In the genomic region with DNA sequence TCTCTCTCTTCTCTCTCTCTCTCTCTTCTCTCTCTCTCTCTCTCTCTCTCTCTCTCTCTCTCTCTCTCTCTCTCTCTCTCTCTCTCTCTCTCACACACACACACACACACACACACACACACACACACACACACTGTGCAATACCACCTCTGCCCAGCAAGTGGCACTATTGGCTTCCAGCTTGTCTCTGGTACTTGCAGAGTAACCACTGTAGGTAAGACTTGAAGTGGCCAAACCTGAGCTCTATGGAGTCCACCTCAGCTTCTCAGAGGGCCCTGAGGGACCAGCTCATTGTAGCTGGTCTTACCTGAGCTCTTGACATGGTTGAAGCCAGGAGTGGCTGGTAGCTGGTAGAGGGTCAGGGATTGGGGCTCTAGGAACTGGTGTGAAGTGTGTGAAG, we compare ENCODE assay signal across 8 mouse cellular contexts. TPM values are rescaled to one million over a fixed set of nuclear protein-coding genes. Genes with fewer than 3 reads are reported as not detected.
DNase-seq lines count a peak whose midpoint lies in the region; ATAC-seq and TF ChIP-seq lines count a peak whose summit lies in the region.
"Not testable (repeated sequence)": the region's sequence is repeated elsewhere in the genome, so short reads cannot be mapped to it uniquely, and the experiment has no call there.

No protein-coding gene starts in this region.

- not testable (repeated sequence) for H3K4me3 ChIP-seq in CH12.LX (replicated peaks in 1 of 3; ENCODE audit: low read depth in 2 of 3, low read length in 2 of 3, poor library complexity in 1 of 3); bone marrow, adult 2 months (replicated peaks; ENCODE audit: control insufficient read depth, low read depth, low read length); limb, embryonic 11.5 days (ENCODE audit: low read depth, low read length); testis, adult 2 months (ENCODE audit: control insufficient read depth, low read depth, low read length)

- H3K36me3 ChIP-seq in CH12.LX (replicated peaks in 1 of 2; ENCODE audit: control insufficient read depth in 1 of 2, insufficient read depth in 1 of 2, low read length in 1 of 2); limb, embryonic 11.5 days (ENCODE audit: control insufficient read depth, insufficient read depth, low read length); testis, adult 2 months (ENCODE audit: control insufficient read depth, insufficient read depth, low read length): not testable (repeated sequence)

- TF ChIP-seq CTCF in CH12.LX (conservative IDR thresholded peaks at IDR 0.05 in 1 of 2, IDR thresholded peaks at IDR 0.05 in 1 of 2; ENCODE audit: low read depth in 2 of 2, low read length in 2 of 2): peak; percentile 21 to 74; a peak in 3 of 4 replicates
- peak; percentile 23; the same call in 1 of the 2 replicates for TF ChIP-seq CTCF in bone marrow, adult 2 months (IDR thresholded peaks at IDR 0.05; ENCODE audit: control insufficient read depth, insufficient read depth, low read length)
- TF ChIP-seq CTCF in testis, adult 2 months (IDR thresholded peaks at IDR 0.05; ENCODE audit: control insufficient read depth, insufficient read depth, insufficient replicate concordance, low read depth, low read length): peak; percentile 26; the same call in 1 of the 2 replicates

- not testable (repeated sequence) for H3K9me3 ChIP-seq in CH12.LX (replicated peaks; ENCODE audit: low read length); limb, embryonic 11.5 days (ENCODE audit: control insufficient read depth, low read length)

- not testable (repeated sequence) for H3K27ac ChIP-seq in CH12.LX (ENCODE audit: insufficient read depth, low read depth); bone marrow, adult 2 months (ENCODE audit: control insufficient read depth, insufficient read depth, low read depth, low read length, poor library complexity); limb, embryonic 11.5 days (replicated peaks; ENCODE audit: low read depth, low read length); testis, adult 2 months (ENCODE audit: control insufficient read depth, insufficient read depth, low read depth, low read length)

- not testable (repeated sequence) for H3K79me2 ChIP-seq in CH12.LX (replicated peaks; ENCODE audit: control insufficient read depth, extremely low read depth, insufficient read depth, poor library complexity, severe bottlenecking)

- not testable (repeated sequence) for H3K4me2 ChIP-seq in CH12.LX (ENCODE audit: insufficient read depth, low read depth, poor library complexity, severe bottlenecking); limb, embryonic 11.5 days (ENCODE audit: low read depth, severe bottlenecking)

- peak; percentile 66 for TF ChIP-seq RAD21 in CH12.LX (IDR thresholded peaks at IDR 0.05; ENCODE audit: low read depth, low read length)

- H3K9ac ChIP-seq in CH12.LX (ENCODE audit: insufficient read depth, low read depth); limb, embryonic 11.5 days (ENCODE audit: low read length): not testable (repeated sequence)

- not testable (repeated sequence) for ATAC-seq in limb, embryonic 11.5 days (ENCODE audit: insufficient number of reproducible peaks, low FRiP score, low TSS enrichment, low read depth)

- not testable (repeated sequence) for H3K4me1 ChIP-seq in CH12.LX (ENCODE audit: control insufficient read depth in 1 of 2, insufficient read depth in 2 of 2); bone marrow, adult 2 months (ENCODE audit: control insufficient read depth, insufficient read depth, low read length); limb, embryonic 11.5 days (ENCODE audit: control insufficient read depth, insufficient read depth, low read length); testis, adult 2 months (ENCODE audit: control insufficient read depth, insufficient read depth, low read length)

- TF ChIP-seq EP300 in CH12.LX (IDR thresholded peaks at IDR 0.05; ENCODE audit: low read length): not testable (repeated sequence)

- TF ChIP-seq POLR2A in CH12.LX (IDR thresholded peaks at IDR 0.05; ENCODE audit: low read depth, low read length); bone marrow, adult 2 months (IDR thresholded peaks at IDR 0.05; ENCODE audit: borderline replicate concordance, control insufficient read depth, low read depth, low read length); testis, adult 2 months (IDR thresholded peaks at IDR 0.05; ENCODE audit: control insufficient read depth, low read depth, low read length): not testable (repeated sequence)

- peaks cover 58% of the 10 kb centered on the region for H3K27me3 ChIP-seq in CH12.LX (replicated peaks)
- H3K27me3 ChIP-seq in limb, embryonic 11.5 days (ENCODE audit: control insufficient read depth, insufficient read depth, low read length); testis, adult 2 months (ENCODE audit: control insufficient read depth, insufficient read depth, low read length): not testable (repeated sequence)

- in situ Hi-C loops in CH12.LX (cut with MboI; ENCODE audit: low pct_ligation_motif_present, low pct_unique_long_range_greater_than_20kb, low sequenced_read_pairs): not testable (repeated sequence)

- peak; percentile 51 for DNase-seq in CH12.LX (ENCODE audit: extremely low read depth)
- peak; percentile 51 for DNase-seq in embryo, embryonic 9.5 days (ENCODE audit: extremely low spot score)
- DNase-seq in heart, adult 8-10 months (ENCODE audit: low spot score): peak; percentile 14
- DNase-seq in kidney, postnatal 14 days: peak; percentile 52
- peak; percentile 69 for DNase-seq in limb, embryonic 11.5 days (ENCODE audit: low spot score)
- peak; percentile 22 to 43 for DNase-seq in natural killer cell, adult 2 months (ENCODE audit: low spot score in 2 of 2)

- dilution Hi-C loops in CH12.LX (cut with MboI; ENCODE audit: extremely low pct_ligation_motif_present, extremely low pct_unique_long_range_greater_than_20kb, low sequenced_read_pairs): not testable (repeated sequence)

TF ChIP-seq in CH12.LX, 34 proteins besides CTCF, POLR2A, EP300 and RAD21:
- peak; percentile 32; the same call in 1 of the 2 replicates for TF ChIP-seq NELFE (IDR thresholded peaks at IDR 0.05; ENCODE audit: low read depth, low read length)
- peak; percentile 55 for TF ChIP-seq SMC3 (IDR thresholded peaks at IDR 0.05; ENCODE audit: low read depth, low read length)

RNA-seq across cellular contexts. Expression of gene Efcab8, which starts 27.7 kb away (rescaled TPM):
- total RNA-seq in CH12.LX (2012; rRNA removed) (0.21 and 0.42 TPM in 2 replicates), CH12.LX (2014; rRNA removed) (0.08 TPM in 1 of 2 replicates, not detected in the other)
- 0.15 and 0.39 TPM in 2 replicates for polyA plus RNA-seq in CH12.LX (2012; ENCODE audit: insufficient read length, low read depth)
- 1.4 TPM in 1 of 2 replicates, not detected in the other for polyA plus RNA-seq in bone marrow, adult 2 months (2011; ENCODE audit: insufficient read depth, insufficient read length, low replicate concordance, missing spikeins)
- total RNA-seq in heart, adult 8-10 months (2022): not detected
- not detected in 2 replicates for polyA plus RNA-seq in limb, embryonic 11.5 days (2014; fragmentation: Nextera tagmentation; extraction: Ambion mirVana)
- 41.4 and 46.4 TPM in 2 replicates for polyA plus RNA-seq in testis, adult 2 months (2012; rRNA removed)

Comparison
In these comparisons a context has a peak if more than half of its experiments do, and no peak if none do; other contexts are left out.
1. DNase-seq: peak in every context shown above with its lines; median percentile 69 in limb, embryonic 11.5 days; 52 in kidney, postnatal 14 days; 51 in CH12.LX; 51 in embryo, embryonic 9.5 days; 32 in natural killer cell, adult 2 months; 14 in heart, adult 8-10 months.
2. RNA of gene Efcab8, which starts 27.7 kb away (polyA plus RNA-seq): 41.4 to 46.4 TPM in testis, adult 2 months; 1.4 TPM in bone marrow, adult 2 months, 0.15 to 0.39 TPM in CH12.LX and not detected in limb, embryonic 11.5 days; every median in the first group is over 10 times any median in the second.
3. Peak in every context shown above with its lines, with median percentiles within 50 percentile points of each other: CTCF ChIP-seq.